Mouse (Mus musculus) cerebral cortex, adult 2 months (tissue): Measurements from ENCODE around the gene Atp6v1f.

Source experiments
- WGBS: fragments of 180-500 bp; shearing (Covaris S2); methylation state at CpG from one replicate; pipeline ENCODE4 v1.1.7; 2018; 5-methylcytosine and 5-hydroxymethylcytosine counted together

Atp6v1f gene

DNA sequence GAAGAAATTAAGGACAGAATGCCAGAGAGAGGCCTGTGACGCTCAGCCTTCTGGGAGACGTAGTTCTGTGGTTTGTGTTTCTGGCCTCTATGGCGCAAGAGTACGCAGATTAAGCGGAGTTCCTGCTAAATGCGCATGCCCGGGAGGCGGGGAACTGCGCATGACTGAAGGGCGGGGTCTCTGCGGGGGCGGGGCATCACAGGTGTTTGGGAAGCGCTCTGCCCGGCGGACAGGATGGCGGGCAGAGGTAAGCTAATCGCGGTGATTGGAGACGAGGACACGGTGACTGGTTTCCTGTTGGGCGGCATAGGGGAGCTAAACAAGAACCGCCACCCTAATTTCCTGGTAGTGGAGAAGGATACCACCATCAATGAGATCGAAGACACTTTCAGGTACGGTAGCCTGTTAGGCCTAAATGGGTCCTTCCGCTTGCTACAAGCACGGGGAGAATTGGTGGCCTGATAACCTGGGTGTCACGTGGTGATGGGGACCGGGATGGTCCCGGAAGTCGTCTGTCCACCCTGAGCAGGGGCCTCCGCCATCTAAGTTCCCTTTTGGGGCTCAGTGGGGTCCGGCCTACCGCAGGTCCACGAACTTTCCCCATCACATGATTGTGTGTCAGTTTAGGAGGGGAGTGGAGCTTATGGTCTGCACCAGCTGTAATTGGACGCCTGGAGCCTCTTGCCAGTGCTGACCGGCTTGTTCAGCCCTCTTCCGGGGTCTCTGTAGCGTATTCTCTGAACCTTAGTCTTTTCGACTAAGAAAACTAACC is at the start of gene Atp6v1f:
Gene Atp6v1f (plus strand): TSS at position 136 of the 772 bp plus-strand sequence.
- WGBS, result under 1% methylated on average over 39 of the region's 39 CpGs

DNA sequence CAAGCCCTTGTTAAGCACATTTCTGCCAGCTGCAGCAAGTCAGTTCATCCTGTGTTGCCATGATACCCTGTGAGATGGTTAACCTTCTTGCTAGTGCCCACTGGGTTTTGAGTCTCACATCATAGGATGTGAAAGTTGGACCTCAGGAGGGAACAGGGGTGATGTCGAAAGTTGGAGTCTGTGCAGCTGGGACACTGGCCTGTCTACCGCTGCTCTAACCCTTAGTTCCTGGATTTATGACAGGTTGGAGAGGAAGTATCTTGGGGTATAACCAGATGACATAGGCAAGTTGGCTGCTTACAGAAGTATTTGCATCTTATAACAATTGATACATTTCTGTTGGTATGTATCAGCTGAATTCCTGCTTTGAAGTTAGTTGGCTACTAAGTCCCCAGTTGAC is 46.9 kb upstream of the Atp6v1f start:
- WGBS, result 86% methylated on average over 2 of the region's 2 CpGs

DNA sequence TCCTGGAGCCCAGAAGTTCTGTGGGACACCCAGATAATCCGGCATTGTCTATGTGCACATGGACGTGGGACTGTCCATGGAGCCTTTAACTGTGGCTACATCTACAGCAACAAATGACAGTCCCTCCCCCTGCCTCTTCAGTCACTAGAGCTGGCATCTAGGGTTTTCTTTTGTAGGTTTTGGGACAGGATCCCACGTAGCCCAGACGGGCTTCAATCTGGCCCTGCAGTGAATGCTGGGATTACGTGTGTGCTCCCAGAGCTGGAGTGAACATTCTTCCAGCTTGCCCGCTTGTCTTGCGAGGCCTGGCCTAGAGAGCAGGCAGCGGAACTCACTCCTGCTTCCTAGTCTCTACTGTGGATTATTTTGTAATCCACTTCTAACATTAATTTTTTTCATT is 42.4 kb upstream of the Atp6v1f start:
- 75% methylated on average over 8 of the region's 8 CpGs for WGBS

DNA sequence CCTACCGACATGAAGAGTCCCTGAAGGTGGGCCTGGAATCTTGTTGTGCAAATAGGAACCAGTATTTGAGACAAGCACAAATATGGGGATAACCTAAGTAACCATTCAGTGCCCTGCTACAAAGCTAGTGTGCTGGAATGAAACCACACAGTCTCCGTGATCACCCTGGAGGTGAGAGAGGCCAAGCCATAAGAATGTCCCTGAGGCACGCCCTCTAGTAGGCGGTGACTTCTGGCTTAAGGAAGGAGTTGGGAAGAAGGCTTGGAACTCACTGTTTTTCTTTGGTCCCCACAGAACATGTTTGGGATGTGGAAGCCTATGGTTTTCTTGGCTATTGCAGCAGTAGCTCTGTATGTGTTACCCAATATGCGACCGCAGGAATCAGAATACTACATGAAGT is 41.2 kb upstream of the Atp6v1f start:
- WGBS, result 91% methylated on average over 6 of the region's 6 CpGs

DNA sequence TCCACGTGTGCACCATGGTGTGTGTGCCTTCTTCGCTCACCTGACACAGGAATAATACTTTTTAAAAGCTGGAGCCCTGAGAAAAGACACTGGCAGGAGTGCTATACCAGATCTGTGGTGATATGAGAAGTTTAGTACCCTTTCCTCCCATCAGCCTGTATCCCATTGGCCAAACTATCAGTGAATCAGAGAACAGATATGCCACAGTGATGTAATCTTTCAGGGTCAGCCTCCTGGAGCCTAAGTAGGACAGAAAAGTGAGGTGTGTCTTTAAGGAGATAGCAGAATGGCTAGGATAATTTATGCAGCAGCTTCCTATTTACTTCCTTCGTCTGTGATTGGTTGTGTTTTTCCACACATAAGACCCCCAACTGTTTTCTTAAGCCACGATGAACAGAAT is 39.3 kb upstream of the Atp6v1f start:
- WGBS, result 59% methylated on average over 4 of the region's 4 CpGs

DNA sequence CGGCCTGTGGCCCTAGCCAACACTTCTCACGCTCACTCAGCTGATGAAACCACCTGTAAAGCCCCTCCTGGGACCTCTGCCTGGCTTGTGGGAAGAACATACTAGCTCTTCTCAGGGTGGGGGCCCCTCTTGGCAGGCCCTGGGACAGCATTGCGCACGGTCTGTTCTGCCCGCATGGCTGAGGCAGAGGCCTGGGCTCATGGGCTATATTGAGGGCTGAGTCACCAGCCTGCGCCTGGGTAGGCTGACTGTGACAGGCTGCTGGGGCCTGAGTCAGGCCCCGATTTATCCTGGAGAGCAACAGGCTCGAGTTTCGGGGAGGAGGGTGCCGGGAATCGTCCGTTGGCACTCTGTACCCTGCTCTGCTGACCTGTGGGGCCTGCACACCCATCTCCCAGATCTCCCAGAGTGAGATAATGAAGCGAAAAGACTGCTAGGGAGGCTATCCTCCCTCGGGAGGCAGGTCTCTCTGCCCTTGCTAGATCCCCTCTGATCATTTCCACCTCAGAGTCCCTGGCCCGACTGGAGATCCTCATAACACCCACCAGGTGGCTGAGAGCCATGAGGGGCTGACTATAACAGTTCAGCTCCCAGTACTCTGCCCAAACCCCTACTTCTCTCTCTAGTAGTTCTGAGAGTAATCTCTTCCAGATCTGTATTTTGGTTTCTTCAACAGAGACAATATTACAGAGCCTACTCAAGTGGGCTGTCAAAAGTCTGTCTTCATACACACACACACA is 36.7 kb upstream of the Atp6v1f start:
- WGBS, result 71% methylated on average over 15 of the region's 15 CpGs

DNA sequence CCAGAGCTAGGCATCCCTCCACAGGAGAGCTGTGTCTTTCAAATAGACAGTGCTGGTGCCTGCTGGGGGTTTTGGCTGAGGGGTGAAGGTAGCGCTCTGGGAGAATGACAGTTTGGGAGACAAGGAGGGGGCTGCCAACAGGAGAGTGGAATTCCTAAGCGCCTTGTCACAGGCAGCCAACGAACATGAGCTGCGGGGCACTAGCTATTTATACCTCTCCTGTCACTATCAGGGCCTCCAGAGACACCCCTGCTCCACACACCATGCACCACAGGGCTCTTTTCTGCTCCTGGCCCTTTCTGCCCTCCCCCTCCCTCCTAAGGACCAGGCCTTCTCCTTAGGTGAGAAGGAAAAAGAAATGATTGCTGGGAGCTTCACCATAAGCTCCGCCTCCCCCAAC is 36.0 kb upstream of the Atp6v1f start:
- WGBS, result 54% methylated on average over 5 of the region's 5 CpGs

DNA sequence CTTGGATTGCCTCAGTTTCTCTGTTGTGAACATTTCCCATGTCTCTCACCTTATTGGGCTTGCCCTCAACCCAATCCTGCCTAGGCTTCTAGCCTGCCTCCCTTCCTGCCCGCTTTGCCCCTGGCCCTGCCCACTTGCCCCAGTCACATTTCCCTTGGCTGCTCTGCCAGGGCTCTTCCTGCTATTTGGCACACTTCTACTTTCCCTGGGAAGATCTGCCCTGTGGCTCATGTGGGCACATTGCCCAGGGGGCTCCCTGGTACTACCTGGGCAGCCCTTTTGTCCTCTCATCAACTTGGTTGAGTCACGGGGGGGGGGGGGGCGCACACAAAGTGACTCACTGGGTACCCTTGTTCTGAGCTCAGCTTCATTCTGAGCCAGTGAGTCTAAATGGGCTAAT is 35.4 kb upstream of the Atp6v1f start:
- WGBS, result 52% methylated on average over 3 of the region's 3 CpGs

DNA sequence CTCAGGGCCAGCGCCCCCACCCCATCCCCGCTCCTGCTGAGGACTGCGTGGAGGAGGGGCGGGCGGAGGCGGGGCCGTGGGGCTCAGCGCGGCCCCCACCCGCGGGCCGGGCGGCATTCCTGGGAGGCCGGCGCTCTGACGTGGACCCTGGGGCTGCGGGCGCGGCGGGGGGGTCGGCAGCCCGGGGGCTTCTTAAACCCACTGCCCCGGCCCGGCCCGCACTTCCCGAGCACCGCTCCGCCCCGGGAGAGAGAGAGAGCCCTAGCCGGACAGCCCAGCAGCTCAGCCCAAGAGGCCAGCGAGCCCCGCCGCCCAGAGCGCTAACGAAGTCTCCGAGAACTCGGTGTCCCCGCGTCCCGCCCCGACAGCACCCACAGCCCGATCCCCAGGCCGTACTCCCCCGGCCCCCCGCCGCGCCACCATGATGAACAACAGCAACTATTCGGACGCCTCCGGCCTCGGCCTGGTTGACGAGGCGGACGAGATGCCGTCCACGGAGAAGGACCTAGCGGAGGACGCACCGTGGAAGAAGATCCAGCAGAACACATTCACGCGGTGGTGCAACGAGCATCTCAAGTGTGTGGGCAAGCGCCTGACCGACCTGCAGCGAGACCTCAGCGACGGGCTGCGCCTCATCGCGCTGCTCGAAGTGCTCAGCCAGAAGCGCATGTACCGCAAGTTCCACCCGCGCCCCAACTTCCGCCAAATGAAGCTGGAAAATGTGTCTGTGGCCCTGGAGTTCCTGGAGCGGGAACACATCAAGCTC is 34.3 kb upstream of the Atp6v1f start, which contains the start of gene Flnc:
Gene Flnc (plus strand): TSS at position 219 of the 766 bp plus-strand sequence.
- 2% methylated on average over 70 of the region's 77 CpGs for WGBS

DNA sequence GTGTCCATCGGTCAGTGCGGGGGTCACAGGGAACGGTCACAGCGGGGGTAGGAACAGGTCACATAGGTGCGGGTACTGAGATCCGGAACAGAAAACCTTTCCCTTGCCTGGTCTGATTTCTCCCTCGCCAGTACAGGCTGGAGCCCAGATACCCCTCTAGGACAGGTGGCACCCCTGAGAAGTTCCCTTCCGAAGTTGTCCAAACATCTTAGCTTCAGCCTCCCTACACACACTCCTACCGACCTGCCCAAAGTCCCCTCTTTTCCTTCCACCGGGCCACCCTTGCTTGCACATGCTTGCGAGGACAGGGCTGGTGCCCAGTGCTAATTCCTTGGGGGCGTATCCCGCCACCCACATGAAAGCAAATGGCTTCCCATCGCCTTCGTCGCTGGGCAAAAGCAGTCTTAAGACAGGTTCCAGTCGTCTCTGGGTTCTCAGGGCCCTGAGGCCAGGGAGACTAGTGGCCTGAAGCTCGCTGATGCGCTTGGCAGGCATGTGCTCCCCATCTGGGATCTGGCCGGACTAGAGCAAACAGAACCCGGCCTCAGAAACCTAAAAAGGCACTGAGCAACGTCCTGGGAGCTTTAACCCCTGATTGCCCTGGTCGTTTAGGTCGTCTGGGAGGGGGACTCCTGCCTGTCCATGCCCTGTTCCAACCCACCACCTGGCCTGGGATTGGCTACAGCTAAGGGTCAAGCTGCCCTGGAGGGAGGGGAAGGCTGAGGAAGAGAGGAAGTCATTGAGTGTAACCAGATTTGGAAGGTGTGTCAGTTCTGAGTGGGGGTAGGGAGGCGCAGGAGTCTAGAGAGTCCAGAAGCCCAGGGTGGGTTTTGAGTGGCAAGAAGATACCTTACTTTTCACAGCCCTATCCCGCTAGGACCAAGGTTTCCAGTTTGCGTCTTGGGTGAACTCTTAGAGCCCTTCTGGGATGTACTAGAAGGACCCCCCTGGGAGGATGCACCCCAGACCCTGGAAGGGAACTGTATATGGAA is 33.4 kb upstream of the Atp6v1f start:
- WGBS, result 34% methylated on average over 27 of the region's 27 CpGs

DNA sequence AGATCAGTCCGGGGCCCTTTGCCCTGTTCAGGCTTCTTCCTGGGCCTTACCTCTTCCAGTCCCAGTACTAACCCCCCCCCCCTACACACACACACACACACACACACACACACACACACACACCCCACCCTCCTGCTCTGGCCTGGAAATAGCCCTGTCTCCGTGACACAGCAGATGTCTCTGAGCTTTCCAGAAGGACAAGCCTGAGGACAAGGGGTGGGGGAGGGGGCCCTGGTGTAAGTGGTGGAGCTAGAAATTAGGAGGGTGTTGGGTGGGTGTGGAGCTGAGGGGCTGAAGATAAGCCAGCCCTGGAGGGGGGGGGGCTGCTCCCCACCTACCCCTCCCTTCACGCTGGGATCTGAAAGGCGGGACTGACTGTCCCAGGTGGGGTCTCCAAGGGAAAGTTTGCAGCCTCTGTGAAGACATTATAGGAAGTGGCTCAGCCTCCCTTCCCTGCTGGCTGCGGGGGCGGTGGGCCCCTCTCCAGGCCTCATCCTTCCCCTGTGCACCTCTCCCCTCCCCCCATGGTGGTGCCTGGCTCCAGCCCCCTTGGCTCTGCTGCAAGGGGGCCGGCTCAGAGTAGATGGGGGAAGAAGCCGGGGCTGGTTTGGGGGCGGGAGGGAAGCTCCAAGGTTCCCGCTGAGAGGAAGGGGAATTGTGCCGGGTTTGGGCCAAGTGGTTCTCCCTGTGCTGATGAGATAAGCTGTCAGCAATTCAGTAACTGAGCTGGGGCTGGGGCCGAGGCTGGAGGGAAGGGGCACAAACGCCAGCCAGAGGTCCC is 32.4 kb upstream of the Atp6v1f start:
- 28% methylated on average over 13 of the region's 13 CpGs for WGBS

DNA sequence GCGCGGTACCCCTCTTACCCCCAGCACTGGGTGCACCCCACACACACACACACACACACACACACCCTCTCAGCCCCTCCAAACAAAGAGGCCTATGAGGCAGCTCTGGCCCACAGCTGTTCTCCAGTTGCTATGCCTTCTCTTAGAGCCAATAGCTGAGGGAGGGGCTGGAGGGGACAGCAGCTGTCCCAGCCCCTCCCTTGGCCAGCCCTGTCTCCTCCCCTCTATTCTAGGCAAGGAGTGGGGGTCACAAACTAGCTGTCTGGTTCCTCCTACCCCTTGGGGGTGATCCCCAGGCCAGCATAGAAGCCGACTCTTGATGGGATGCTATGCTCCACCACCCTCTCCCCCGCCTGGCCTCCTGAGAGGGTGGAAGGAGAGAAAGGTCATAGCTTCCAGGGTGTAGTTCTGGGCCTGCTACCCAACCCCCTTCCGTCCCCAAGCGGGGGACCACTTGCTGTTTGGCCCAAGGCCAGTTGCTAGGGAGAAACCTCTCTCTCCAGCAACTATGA is 31.5 kb upstream of the Atp6v1f start:
- 41% methylated on average over 6 of the region's 6 CpGs for whole genome bisulfite sequencing

DNA sequence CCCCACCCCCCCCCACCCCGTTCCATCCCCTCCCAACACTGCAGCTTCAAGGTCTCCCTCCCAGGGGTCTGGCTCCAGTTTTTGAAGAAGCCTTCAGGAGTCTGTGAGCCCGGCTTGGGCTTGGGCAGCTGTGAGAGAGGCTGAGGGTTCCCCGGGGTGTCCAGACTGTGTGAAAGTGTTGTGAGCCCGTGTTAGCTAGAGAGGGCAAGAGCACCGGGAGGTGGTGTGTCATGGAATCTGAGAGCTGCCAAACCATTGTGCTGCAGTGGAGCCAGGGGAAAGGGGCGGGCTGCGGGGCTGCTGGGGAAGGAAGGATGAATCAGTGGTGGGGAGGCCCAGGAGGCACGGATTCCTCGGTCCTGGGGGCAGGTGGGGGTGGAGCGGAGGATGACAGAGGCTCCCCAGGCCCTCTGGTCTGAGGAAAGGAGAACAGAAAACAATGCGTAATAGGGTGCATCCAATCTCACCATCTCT is 31.0 kb upstream of the Atp6v1f start:
- 31% methylated on average over 11 of the region's 11 CpGs for WGBS

DNA sequence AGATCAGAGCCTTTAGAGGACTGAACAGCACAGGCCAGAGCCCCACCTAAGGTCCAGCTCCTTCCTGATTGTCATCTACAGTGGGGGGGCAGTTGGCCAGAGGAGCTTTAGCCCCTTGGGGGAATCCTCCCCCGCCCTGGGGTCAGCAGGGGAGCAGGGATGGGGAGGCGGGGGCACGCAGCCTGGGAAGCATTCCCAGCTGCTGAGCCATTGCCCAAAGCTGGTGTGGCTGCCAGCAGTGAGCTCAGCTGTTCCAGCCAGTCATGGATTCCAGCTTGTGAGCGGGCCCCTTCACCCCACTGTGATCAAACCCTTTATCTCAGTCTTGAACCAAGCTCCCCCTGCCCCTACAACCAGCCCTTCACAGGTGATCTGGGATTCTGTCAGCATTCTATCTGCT is 28.3 kb upstream of the Atp6v1f start:
- 69% methylated on average over 4 of the region's 4 CpGs for WGBS

DNA sequence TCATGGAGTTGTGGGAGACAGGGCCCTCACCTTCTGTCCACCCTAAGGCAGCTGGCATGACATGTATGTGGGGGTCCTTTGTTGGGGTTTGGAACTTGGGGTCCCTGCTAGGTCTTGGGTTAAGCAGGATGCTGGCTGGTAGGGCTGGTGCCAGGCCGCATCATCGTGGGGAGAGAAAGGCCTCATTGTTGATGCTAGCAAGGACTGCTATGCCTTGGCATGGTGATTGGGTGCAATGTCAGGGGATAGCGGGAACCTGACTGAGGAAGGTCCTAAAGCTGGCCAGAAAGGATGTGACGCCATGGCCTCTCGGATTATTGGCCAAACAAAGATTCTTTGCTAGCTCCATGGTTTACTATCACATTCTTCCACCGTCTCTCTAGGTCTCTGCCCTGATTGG is 27.7 kb upstream of the Atp6v1f start:
- WGBS, result 82% methylated on average over 6 of the region's 6 CpGs

DNA sequence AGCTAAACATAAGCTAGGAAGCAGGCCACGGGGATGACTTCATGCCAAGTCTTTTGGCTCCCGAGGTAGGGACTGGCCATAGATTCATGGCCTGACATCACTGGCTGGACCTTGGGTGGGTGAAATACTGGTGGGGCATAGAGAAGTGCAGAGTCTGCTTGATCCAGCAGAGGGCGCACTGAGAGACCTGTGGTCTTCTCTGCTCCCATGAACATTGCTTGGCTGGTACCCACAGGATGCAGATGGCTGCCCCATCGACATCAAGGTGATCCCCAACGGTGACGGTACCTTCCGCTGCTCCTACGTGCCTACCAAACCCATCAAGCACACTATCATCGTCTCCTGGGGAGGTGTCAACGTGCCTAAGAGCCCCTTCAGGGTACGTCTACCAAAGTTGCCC is 22.7 kb upstream of the Atp6v1f start:
- 79% methylated on average over 11 of the region's 11 CpGs for WGBS

DNA sequence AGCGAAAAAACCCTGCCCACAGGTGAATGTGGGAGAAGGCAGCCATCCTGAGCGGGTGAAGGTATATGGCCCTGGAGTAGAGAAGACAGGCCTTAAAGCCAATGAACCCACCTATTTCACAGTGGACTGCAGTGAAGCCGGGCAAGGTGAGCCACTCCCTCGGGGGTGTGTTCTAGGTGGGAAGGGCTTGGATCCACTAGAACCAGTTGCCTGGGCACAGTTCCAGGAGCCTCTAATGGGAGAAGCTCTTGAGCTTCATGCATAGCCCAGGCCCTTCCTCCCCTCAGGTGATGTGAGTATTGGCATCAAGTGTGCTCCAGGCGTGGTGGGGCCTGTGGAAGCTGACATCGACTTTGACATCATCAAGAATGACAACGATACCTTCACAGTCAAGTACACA is 22.2 kb upstream of the Atp6v1f start:
- 94% methylated on average over 7 of the region's 7 CpGs for WGBS

DNA sequence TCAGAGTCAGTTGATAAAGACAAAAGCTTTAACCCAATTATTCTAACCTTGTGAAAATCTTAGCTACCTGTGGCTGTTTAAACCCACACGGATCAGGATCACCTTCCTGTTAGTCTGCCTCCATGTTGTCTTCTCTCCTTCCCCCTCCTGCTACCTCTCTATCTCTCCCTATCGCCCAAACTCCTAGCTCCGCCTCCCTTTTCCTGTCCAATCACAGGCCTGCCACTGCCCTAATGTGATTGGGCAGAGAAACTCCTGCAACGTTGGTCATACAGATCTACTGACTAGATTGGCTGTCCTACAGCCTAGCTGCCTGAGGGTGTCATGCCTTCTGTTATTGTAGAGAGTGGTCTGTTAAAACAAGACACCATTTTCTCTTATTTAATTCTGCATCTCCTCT is 17.7 kb upstream of the Atp6v1f start:
- WGBS, result 44% methylated on average over 4 of the region's 4 CpGs

DNA sequence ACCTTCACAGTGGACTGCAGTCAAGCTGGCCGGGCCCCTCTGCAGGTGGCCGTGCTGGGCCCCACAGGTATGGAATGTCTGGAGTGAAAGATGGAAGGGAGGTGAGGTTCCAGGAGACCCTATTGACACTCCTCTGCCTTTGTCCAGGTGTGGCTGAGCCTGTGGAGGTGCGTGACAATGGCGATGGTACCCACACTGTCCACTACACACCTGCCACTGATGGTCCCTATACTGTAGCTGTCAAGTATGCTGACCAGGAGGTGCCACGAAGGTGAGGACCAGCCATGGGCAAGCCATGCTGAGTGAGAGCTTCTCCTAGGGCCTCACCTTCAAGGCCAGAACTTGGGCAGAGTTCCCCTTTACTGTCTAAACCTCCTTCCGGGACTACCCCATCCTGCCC is 16.9 kb upstream of the Atp6v1f start:
- WGBS, result 94% methylated on average over 6 of the region's 6 CpGs

DNA sequence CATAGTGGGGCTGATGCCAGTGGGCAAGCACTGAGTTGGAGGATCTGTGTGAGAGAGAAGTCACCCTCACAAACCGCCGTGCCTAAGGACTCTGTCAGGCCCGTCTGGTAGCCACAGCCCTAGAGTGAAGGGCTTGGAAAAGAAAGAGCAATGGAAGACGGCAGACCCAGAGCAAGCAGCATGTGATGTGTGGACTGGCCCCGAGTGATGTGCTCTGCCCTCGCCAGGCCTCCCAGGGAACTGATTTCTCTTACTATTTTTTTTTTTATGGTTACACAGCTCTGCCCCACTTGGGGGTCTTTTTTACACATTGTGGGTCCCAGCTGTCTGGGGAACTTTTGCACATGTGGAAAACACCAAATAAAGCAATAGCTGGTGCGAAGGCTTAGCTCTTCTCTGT is 6.0 kb upstream of the Atp6v1f start:
- 69% methylated on average over 7 of the region's 7 CpGs for WGBS
